Mouse (Mus musculus) kidney, postnatal 0 days (tissue): ENCODE data around the gene Cipc. TPM values are rescaled to one million over a fixed set of nuclear protein-coding genes. Genes with fewer than 3 reads are reported as not detected.

Experiments
- ATAC-seq: fragments of 200-750 bp; cut with Nextera tagmentation; replicated peaks from 2 replicates; pipeline ENCODE4 v1.8.0; 2017; ENCODE audit warnings: low read depth, moderate number of reproducible peaks, moderate TSS enrichment, moderate library complexity; ENCODE audit not compliant: low FRiP score
- DNase-seq: peaks from one replicate; pipeline ENCODE4 v3.0.0-alpha.2; 2016; ENCODE audit warnings: low spot score
- H3K27ac ChIP-seq: fragments of 300-500 bp; sonication (generic); 2 replicates; pipeline ENCODE4 v1.5.1; 2014; ENCODE audit warnings: mild to moderate bottlenecking
- H3K27me3 ChIP-seq: fragments of 300-500 bp; sonication (generic); 2 replicates; pipeline ENCODE4 v1.6.1; 2014; ENCODE audit warnings: low read length, mixed read lengths; ENCODE audit not compliant: insufficient read depth
- H3K36me3 ChIP-seq: fragments of 300-500 bp; sonication (generic); 2 replicates; pipeline ENCODE4 v1.6.1; 2014; ENCODE audit warnings: low read length, mixed read lengths; ENCODE audit not compliant: insufficient read depth
- H3K4me1 ChIP-seq: fragments of 300-500 bp; sonication (generic); replicated peaks from 2 replicates; pipeline ENCODE4 v1.6.1; 2014; ENCODE audit warnings: antibody characterized with exemption, low read length, mixed read lengths; ENCODE audit not compliant: insufficient read depth
- H3K4me2 ChIP-seq: fragments of 300-500 bp; sonication (generic); 2 replicates; pipeline ENCODE4 v1.6.1; 2014; ENCODE audit warnings: mild to moderate bottlenecking, low read length, moderate library complexity, mixed read lengths
- H3K4me3 ChIP-seq: fragments of 300-500 bp; sonication (generic); replicated peaks from 2 replicates; pipeline ENCODE4 v1.5.1; 2014; ENCODE audit warnings: low read depth, low read length
- H3K9ac ChIP-seq: fragments of 300-500 bp; sonication (generic); 2 replicates; pipeline ENCODE4 v1.6.1; 2014; ENCODE audit warnings: low read depth, low read length
- H3K9me3 ChIP-seq: fragments of 300-500 bp; sonication (generic); replicated peaks from 2 replicates; pipeline ENCODE4 v1.6.1; 2016; ENCODE audit warnings: low read length, inconsistent platforms, mixed read lengths
- CTCF ChIP-seq: IDR thresholded peaks from 2 replicates; pipeline ENCODE4 v1.5.1; 2016; ENCODE audit warnings: antibody characterized with exemption, low read depth, mild to moderate bottlenecking, moderate library complexity
- WGBS: fragments of 180-500 bp; shearing (Covaris S2); extraction: QIAGEN DNeasy Blood & Tissue Kit; methylation state at CpG from one replicate; pipeline ENCODE4 v1.1.7; 2014; 5-methylcytosine and 5-hydroxymethylcytosine counted together
- polyA plus RNA-seq: library from polyadenylated mRNA; unstranded; fragments of >200 nt; fragmentation: Nextera tagmentation; extraction: Ambion mirVana; gene quantifications from 2 replicates; pipeline ENCODE4 v1.2.1, GENCODE M21; 2015

Gene Cipc
- polyA plus RNA-seq, 1 experiment from 2014 or later, result 14.8 TPM

GRCm38 (mm10) chr12:87000151-87000839 is 53.5 kb downstream of the Cipc start:
- Histone ChIP-seq H3K4me2 (no peak overlapping the region), H3K9me3 (no peaks in the 10 kb centered on the region), H3K4me1 (no peaks in the 10 kb centered on the region), H3K27me3 (no peaks in the 10 kb centered on the region), H3K27ac (no peak overlapping the region), H3K9ac (no peak overlapping the region), H3K36me3 (no peaks in the 10 kb centered on the region), H3K4me3 (no peak overlapping the region)
- ATAC-seq (no peak), DNase-seq (peak; percentile 66)
- 60% methylated on average over 5 of the region's 5 CpGs for WGBS
- peak; percentile 65 for TF ChIP-seq CTCF

- 36% methylated on average over 6 of the region's 6 CpGs for WGBS
- H3K4me2 ChIP-seq, result no peak overlapping the region
- H3K9ac ChIP-seq, result no peak overlapping the region
- no peak for TF ChIP-seq CTCF
- H3K9me3 ChIP-seq, result no peaks in the 10 kb centered on the region
- H3K27ac ChIP-seq, result no peak overlapping the region
- DNase-seq, result no peak
- H3K27me3 ChIP-seq, result no peaks in the 10 kb centered on the region
- H3K36me3 ChIP-seq, result no peaks in the 10 kb centered on the region
- ATAC-seq, result no peak
- no peaks in the 10 kb centered on the region for H3K4me1 ChIP-seq
- no peak overlapping the region for H3K4me3 ChIP-seq
Measured at GRCm38 (mm10) chr12:87000840-87001176, 54.0 kb downstream of the Cipc start.

- no peak overlapping the region for H3K4me2 ChIP-seq
- no peak overlapping the region for H3K4me3 ChIP-seq
- no peak overlapping the region for H3K27ac ChIP-seq
- 58% methylated on average over 7 of the region's 7 CpGs for WGBS
- DNase-seq (no peak), ATAC-seq (no peak)
- H3K36me3 ChIP-seq, result no peaks in the 10 kb centered on the region
- H3K9ac ChIP-seq, result no peak overlapping the region
- H3K27me3 ChIP-seq, result no peaks in the 10 kb centered on the region
- no peaks in the 10 kb centered on the region for H3K4me1 ChIP-seq
- TF ChIP-seq CTCF, result no peak
- H3K9me3 ChIP-seq, result no peaks in the 10 kb centered on the region
Measured at GRCm38 (mm10) chr12:87002209-87002608, 55.4 kb downstream of the Cipc start.

GRCm38 (mm10) chr12:87002815-87003214 is 56.0 kb downstream of the Cipc start:
- Histone ChIP-seq H3K36me3 (no peaks in the 10 kb centered on the region), H3K27ac (no peak overlapping the region), H3K4me3 (no peak overlapping the region), H3K4me2 (no peak overlapping the region), H3K9me3 (no peaks in the 10 kb centered on the region), H3K9ac (no peak overlapping the region), H3K27me3 (no peaks in the 10 kb centered on the region), H3K4me1 (no peaks in the 10 kb centered on the region)
- TF ChIP-seq CTCF, result no peak
- DNase-seq, result no peak
- no peak for ATAC-seq
- WGBS, result 79% methylated on average over 7 of the region's 7 CpGs

- Histone ChIP-seq H3K36me3 (no peaks in the 10 kb centered on the region), H3K9ac (no peak overlapping the region), H3K4me1 (no peaks in the 10 kb centered on the region), H3K27ac (no peak overlapping the region), H3K9me3 (no peaks in the 10 kb centered on the region), H3K4me2 (no peak overlapping the region), H3K4me3 (no peak overlapping the region), H3K27me3 (no peaks in the 10 kb centered on the region)
- DNase-seq (no peak), ATAC-seq (no peak)
- no peak for TF ChIP-seq CTCF
- 50% methylated on average over 3 of the region's 3 CpGs for WGBS
Measured at GRCm38 (mm10) chr12:87003606-87004005, 56.8 kb downstream of the Cipc start.

- 83% methylated on average over 4 of the region's 4 CpGs for WGBS
- TF ChIP-seq CTCF, result no peak
- Histone ChIP-seq H3K36me3 (no peaks in the 10 kb centered on the region), H3K4me3 (no peak overlapping the region), H3K27ac (no peak overlapping the region), H3K4me2 (no peak overlapping the region), H3K27me3 (no peaks in the 10 kb centered on the region), H3K4me1 (no peaks in the 10 kb centered on the region), H3K9me3 (no peaks in the 10 kb centered on the region), H3K9ac (no peak overlapping the region)
- DNase-seq, result no peak
- no peak for ATAC-seq
Measured at GRCm38 (mm10) chr12:87004596-87004995, 57.8 kb downstream of the Cipc start.

Other genes starting within 250 kb of the Cipc start
- 6.2 TPM in 2 replicates for gene Angel1, start 220.6 kb upstream of the Cipc start, polyA plus RNA-seq
- not detected in 2 replicates for gene Lrrc74a, start 212.7 kb upstream of the Cipc start, polyA plus RNA-seq
- gene Irf2bpl, start 62.2 kb upstream of the Cipc start, polyA plus RNA-seq, result 52.1 and 57.9 TPM in 2 replicates
- 0.03 TPM in 1 of 2 replicates, not detected in the other for gene Zdhhc22, start 43.4 kb downstream of the Cipc start, polyA plus RNA-seq
- gene Tmem63c, start 74.3 kb downstream of the Cipc start, polyA plus RNA-seq, result 0.08 and 0.11 TPM in 2 replicates
- gene Ngb, start 155.5 kb downstream of the Cipc start, polyA plus RNA-seq, result 0.24 and 0.33 TPM in 2 replicates
- 89.7 and 91.3 TPM in 2 replicates for gene Gstz1, start 200.1 kb downstream of the Cipc start, polyA plus RNA-seq
- 14.6 TPM in 2 replicates for gene Pomt2, start 200.9 kb downstream of the Cipc start, polyA plus RNA-seq